Mouse (Mus musculus) midbrain, embryonic 15.5 days (tissue): ENCODE measurements around the gene Arhgap32. TPM values are rescaled to one million over a fixed set of nuclear protein-coding genes. Genes with fewer than 3 reads are reported as not detected.

Source experiments
- ATAC-seq: fragments of 200-750 bp; cut with Nextera tagmentation; replicated peaks from 2 replicates; pipeline ENCODE4 v1.8.0; 2017; ENCODE audit warnings: moderate TSS enrichment
- H3K27ac ChIP-seq: fragments of 300-500 bp; sonication (generic); 2 replicates; pipeline ENCODE4 v1.5.1; 2015; ENCODE audit warnings: mild to moderate bottlenecking, inconsistent platforms
- H3K27me3 ChIP-seq: fragments of 300-500 bp; sonication (generic); replicated peaks from 2 replicates; pipeline ENCODE4 v1.6.1; 2015; ENCODE audit warnings: inconsistent platforms
- H3K36me3 ChIP-seq: fragments of 300-500 bp; sonication (generic); replicated peaks from 2 replicates; pipeline ENCODE4 v1.6.1; 2015; ENCODE audit warnings: inconsistent platforms
- H3K4me1 ChIP-seq: fragments of 300-500 bp; sonication (generic); 2 replicates; pipeline ENCODE4 v1.6.1; 2015; ENCODE audit warnings: inconsistent platforms
- H3K4me2 ChIP-seq: fragments of 300-500 bp; sonication (generic); 2 replicates; pipeline ENCODE4 v1.6.1; 2015; ENCODE audit warnings: inconsistent platforms, mild to moderate bottlenecking, moderate library complexity
- H3K4me3 ChIP-seq: fragments of 300-500 bp; sonication (generic); 2 replicates; pipeline ENCODE4 v1.5.1; 2015; ENCODE audit warnings: mild to moderate bottlenecking, inconsistent platforms
- H3K9ac ChIP-seq: fragments of 300-500 bp; sonication (generic); 2 replicates; pipeline ENCODE4 v1.6.1; 2015; ENCODE audit warnings: mild to moderate bottlenecking, inconsistent platforms
- H3K9me3 ChIP-seq: fragments of 300-500 bp; sonication (generic); 2 replicates; pipeline ENCODE4 v1.6.1; 2016; ENCODE audit warnings: inconsistent platforms
- WGBS: fragments of 180-500 bp; shearing (Covaris S2); methylation state at CpG from one replicate; pipeline ENCODE4 v1.1.7; 2015; ENCODE audit warnings: mixed read lengths; 5-methylcytosine and 5-hydroxymethylcytosine counted together
- polyA plus RNA-seq: library from polyadenylated mRNA; unstranded; fragments of >200 nt; fragmentation: Nextera tagmentation; extraction: Ambion mirVana; gene quantifications from 2 replicates; pipeline ENCODE4 v1.2.1, GENCODE M21; 2015

Arhgap32 gene
- polyA plus RNA-seq, 1 experiment from 2014 or later, result 13.3 TPM

DNA sequence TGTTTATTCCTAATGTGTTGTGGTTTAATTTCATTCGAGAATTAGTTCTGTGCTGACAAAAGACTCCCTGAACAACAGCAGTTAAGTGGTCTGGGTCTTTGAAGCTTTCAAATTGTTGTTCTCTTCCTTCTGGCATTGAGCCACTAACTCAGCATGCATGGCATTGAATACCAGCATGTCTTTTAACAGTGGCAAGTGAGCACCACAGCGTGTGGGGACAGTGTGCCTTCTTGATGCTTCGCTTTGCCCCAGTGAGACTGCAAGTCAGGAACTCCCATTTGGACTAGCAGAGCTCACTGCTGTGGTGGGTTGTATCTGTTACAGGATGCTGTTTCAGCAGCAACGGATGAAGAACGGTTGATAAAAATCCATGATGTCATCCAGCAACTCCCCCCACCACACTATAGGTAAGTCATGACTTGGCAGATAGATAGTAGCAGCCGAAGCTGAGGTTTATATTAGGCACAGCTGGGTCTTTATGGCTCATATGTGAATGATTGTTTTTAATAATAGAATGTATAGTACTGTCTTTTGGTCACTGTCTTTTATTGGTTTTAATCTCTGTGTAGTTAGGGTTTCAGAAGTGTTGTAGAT lies 130.3 kb downstream of the Arhgap32 start:
- no peaks in the 10 kb centered on the region; the same call in 1 of the 2 replicates for H3K36me3 ChIP-seq
- peaks cover 10% of the 10 kb centered on the region; the same call in 1 of the 2 replicates for H3K4me1 ChIP-seq

DNA sequence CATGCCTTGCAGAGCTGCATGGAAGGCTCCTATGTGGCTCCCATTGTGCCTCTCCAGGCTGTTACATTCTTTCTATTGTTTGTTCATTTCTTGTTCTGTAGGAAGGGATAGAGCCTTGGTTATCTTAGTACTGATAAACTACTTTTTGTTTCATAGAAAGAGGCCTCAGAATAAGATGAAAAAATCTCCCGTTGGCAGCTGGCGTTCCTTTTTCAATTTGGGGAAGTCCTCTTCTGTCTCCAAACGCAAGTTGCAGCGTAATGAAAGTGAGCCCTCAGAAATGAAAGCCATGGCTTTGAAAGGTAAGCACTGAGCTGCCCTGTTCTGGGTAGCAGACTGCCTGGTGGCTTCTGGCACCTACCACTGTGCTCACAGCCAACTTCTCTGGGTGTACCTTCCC lies 134.6 kb downstream of the Arhgap32 start:
- Histone ChIP-seq H3K4me3 (no peak overlapping the region), H3K9ac (no peak overlapping the region), H3K4me2 (no peak overlapping the region), H3K9me3 (no peaks in the 10 kb centered on the region), H3K27ac (no peak overlapping the region), H3K36me3 (peaks cover 7% of the 10 kb centered on the region; the same call in 1 of the 2 replicates), H3K4me1 (peaks cover 10% of the 10 kb centered on the region; the same call in 1 of the 2 replicates), H3K27me3 (no peaks in the 10 kb centered on the region)
- no peak for ATAC-seq
- 81% methylated on average over 4 of the region's 4 CpGs for WGBS

More for the DNA sequence above, 130.3 kb downstream of the Arhgap32 start:
- WGBS, result 41% methylated on average over 6 of the region's 6 CpGs
- 0 out of 2 replicates have a peak, but pooled peaks have one; percentile 33 for ATAC-seq
- no peaks in the 10 kb centered on the region for H3K9me3 ChIP-seq
- H3K4me2 ChIP-seq, result no peak overlapping the region
- H3K9ac ChIP-seq, result no peak overlapping the region
- H3K27ac ChIP-seq, result no peak overlapping the region
- H3K27me3 ChIP-seq, result no peaks in the 10 kb centered on the region
- no peak overlapping the region for H3K4me3 ChIP-seq

- 95% methylated on average over 4 of the region's 4 CpGs for WGBS
- Histone ChIP-seq H3K4me3 (no peak overlapping the region), H3K27me3 (no peaks in the 10 kb centered on the region), H3K27ac (no peak overlapping the region), H3K4me2 (no peak overlapping the region), H3K9ac (no peak overlapping the region), H3K36me3 (peaks cover 19% of the 10 kb centered on the region; the same call in 1 of the 2 replicates), H3K9me3 (no peaks in the 10 kb centered on the region), H3K4me1 (no peaks in the 10 kb centered on the region)
- ATAC-seq, result no peak
These were observed 137.8 kb downstream of the Arhgap32 start for GRCm38 (mm10) chr9:32253721-32254120.

DNA sequence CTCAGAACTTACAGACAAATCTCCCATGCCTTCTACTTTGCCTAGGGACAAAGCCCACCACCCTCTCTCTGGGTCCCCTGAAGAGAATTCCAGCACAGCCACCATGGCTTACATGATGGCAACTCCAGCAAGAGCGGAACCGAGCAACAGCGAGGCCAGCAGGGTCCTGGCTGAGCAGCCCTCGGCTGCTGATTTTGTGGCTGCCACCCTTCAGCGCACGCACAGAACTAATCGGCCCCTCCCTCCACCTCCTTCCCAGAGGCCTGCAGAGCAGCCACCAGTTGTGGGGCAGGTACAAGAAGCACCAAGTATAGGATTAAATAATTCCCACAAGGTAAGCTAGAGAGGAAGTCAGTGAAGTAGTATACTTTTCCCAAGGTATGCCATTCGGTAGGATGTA lies 141.4 kb downstream of the Arhgap32 start:
- no peak overlapping the region for H3K4me3 ChIP-seq
- peaks cover 34% of the 10 kb centered on the region for H3K36me3 ChIP-seq
- no peak overlapping the region for H3K27ac ChIP-seq
- H3K27me3 ChIP-seq, result no peaks in the 10 kb centered on the region
- no peak for ATAC-seq
- H3K4me1 ChIP-seq, result no peaks in the 10 kb centered on the region
- no peak overlapping the region for H3K9ac ChIP-seq
- H3K4me2 ChIP-seq, result no peak overlapping the region
- 65% methylated on average over 8 of the region's 8 CpGs for WGBS
- H3K9me3 ChIP-seq, result no peaks in the 10 kb centered on the region

- Histone ChIP-seq H3K9ac (no peak overlapping the region), H3K36me3 (peaks cover 34% of the 10 kb centered on the region), H3K4me1 (no peaks in the 10 kb centered on the region), H3K4me2 (no peak overlapping the region), H3K9me3 (no peaks in the 10 kb centered on the region), H3K4me3 (no peak overlapping the region), H3K27me3 (no peaks in the 10 kb centered on the region), H3K27ac (no peak overlapping the region)
- WGBS, result 72% methylated on average over 2 of the region's 2 CpGs
- no peak for ATAC-seq
These were observed 141.9 kb downstream of the Arhgap32 start for GRCm38 (mm10) chr9:32257882-32258281.

GRCm38 (mm10) chr9:32271896-32272444 lies 156.0 kb downstream of the Arhgap32 start:
- H3K9ac ChIP-seq, result no peak overlapping the region
- H3K9me3 ChIP-seq, result no peaks in the 10 kb centered on the region
- H3K27me3 ChIP-seq, result no peaks in the 10 kb centered on the region; the same call in 1 of the 2 replicates
- H3K4me3 ChIP-seq, result no peak overlapping the region
- no peak overlapping the region for H3K27ac ChIP-seq
- no peak overlapping the region for H3K4me2 ChIP-seq
- peak; percentile 82 for ATAC-seq
- 10% methylated on average over 5 of the region's 5 CpGs for WGBS
- no peaks in the 10 kb centered on the region for H3K36me3 ChIP-seq
- H3K4me1 ChIP-seq, result no peaks in the 10 kb centered on the region

GRCm38 (mm10) chr9:32278052-32278451 lies 162.1 kb downstream of the Arhgap32 start:
- Histone ChIP-seq H3K4me1 (no peaks in the 10 kb centered on the region), H3K36me3 (no peaks in the 10 kb centered on the region), H3K4me2 (no peak overlapping the region), H3K9ac (no peak overlapping the region), H3K9me3 (no peaks in the 10 kb centered on the region), H3K4me3 (no peak overlapping the region), H3K27ac (no peak overlapping the region), H3K27me3 (no peaks in the 10 kb centered on the region)
- no peak for ATAC-seq
- WGBS, result 85% methylated on average over 5 of the region's 5 CpGs

DNA sequence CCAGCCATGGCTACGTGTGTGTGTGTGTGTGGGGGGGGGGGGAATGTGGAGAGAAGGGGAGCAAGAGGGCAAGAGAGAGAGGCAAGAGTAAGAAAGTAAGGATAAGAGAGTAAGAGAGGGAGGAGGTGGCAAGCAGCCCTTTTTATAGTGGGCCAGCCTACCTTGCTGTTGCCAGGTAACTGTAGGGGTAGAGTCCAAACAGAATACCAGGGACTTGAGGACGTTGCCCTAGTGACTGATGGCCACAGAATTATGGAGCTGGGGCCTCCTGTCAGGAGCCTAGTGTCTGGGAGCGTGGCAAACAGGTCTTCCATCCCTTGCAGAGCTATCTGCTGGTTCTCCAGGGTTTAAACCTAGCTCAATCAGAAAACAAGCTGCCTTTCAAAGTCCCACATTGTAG lies 163.9 kb downstream of the Arhgap32 start:
- Histone ChIP-seq H3K36me3 (no peaks in the 10 kb centered on the region), H3K27ac (no peak overlapping the region), H3K4me1 (no peaks in the 10 kb centered on the region), H3K27me3 (no peaks in the 10 kb centered on the region), H3K4me3 (no peak overlapping the region), H3K9me3 (no peaks in the 10 kb centered on the region), H3K4me2 (no peak overlapping the region), H3K9ac (no peak overlapping the region)
- 72% methylated on average over 3 of the region's 3 CpGs for WGBS
- ATAC-seq, result no peak

GRCm38 (mm10) chr9:32280456-32280855 lies 164.5 kb downstream of the Arhgap32 start:
- Histone ChIP-seq H3K4me1 (no peaks in the 10 kb centered on the region), H3K9ac (no peak overlapping the region), H3K36me3 (no peaks in the 10 kb centered on the region), H3K9me3 (no peaks in the 10 kb centered on the region), H3K4me3 (no peak overlapping the region), H3K27me3 (no peaks in the 10 kb centered on the region), H3K27ac (no peak overlapping the region), H3K4me2 (no peak overlapping the region)
- WGBS, result 89% methylated on average over 5 of the region's 5 CpGs
- ATAC-seq, result no peak

- Histone ChIP-seq H3K36me3 (no peaks in the 10 kb centered on the region), H3K4me3 (no peak overlapping the region), H3K27me3 (no peaks in the 10 kb centered on the region), H3K27ac (no peak overlapping the region), H3K9ac (no peak overlapping the region), H3K4me1 (no peaks in the 10 kb centered on the region), H3K4me2 (no peak overlapping the region), H3K9me3 (no peaks in the 10 kb centered on the region)
- no peak for ATAC-seq
- 85% methylated on average over 5 of the region's 5 CpGs for WGBS
These were observed 167.7 kb downstream of the Arhgap32 start for GRCm38 (mm10) chr9:32283591-32283990.

GRCm38 (mm10) chr9:32291618-32292017 lies 175.7 kb downstream of the Arhgap32 start:
- H3K4me2 ChIP-seq, result no peak overlapping the region
- H3K4me3 ChIP-seq, result no peak overlapping the region
- no peak overlapping the region for H3K27ac ChIP-seq
- H3K4me1 ChIP-seq, result peaks cover 11% of the 10 kb centered on the region
- no peaks in the 10 kb centered on the region for H3K36me3 ChIP-seq
- no peak for ATAC-seq
- no peak overlapping the region for H3K9ac ChIP-seq
- WGBS, result 64% methylated on average over 7 of the region's 7 CpGs
- H3K9me3 ChIP-seq, result no peaks in the 10 kb centered on the region
- no peaks in the 10 kb centered on the region for H3K27me3 ChIP-seq

DNA sequence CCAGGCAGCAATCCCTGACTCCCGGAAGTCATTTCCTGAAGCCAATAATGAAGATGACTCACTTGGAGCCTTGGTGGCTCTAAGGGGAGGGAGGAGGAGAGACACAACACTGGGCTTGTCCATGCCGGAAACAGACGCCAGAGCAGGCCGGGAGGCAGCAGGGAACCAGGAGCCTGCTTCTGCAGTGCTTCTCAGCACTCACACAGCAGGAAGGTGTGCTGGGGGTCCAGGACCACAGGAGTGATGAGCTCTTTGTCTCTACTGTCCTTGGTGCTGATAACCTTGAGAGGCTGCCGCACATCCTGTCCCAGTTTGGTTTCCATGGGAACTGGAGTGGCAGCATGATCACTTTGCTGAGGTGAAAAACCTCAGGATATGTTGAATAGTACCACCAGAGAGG lies 176.8 kb downstream of the Arhgap32 start:
- H3K36me3 ChIP-seq, result no peaks in the 10 kb centered on the region
- ATAC-seq, result peak; percentile 74
- no peak overlapping the region for H3K4me2 ChIP-seq
- H3K27me3 ChIP-seq, result no peaks in the 10 kb centered on the region
- no peaks in the 10 kb centered on the region for H3K9me3 ChIP-seq
- WGBS, result 35% methylated on average over 5 of the region's 5 CpGs
- peak overlapping the region; percentile 71 for H3K27ac ChIP-seq
- H3K4me1 ChIP-seq, result peaks cover 11% of the 10 kb centered on the region
- no peak overlapping the region for H3K9ac ChIP-seq
- no peak overlapping the region for H3K4me3 ChIP-seq
